Mouse (Mus musculus) ES-E14 (cell line): ENCODE measurements at regions not wholly inside any gene's neighbourhood (a gene's known extent, or its start where the extent isn't known, plus 50 kb on each side); places are given as distances from the start of the nearest gene placed in this dataset.

Experiments
- DNase-seq: peaks from one replicate; pipeline ENCODE4 v3.0.0-alpha.2; 2013; ENCODE audit warnings: low read depth, low spot score
- H3K27ac ChIP-seq: 2 replicates; pipeline ENCODE4 v1.5.1; 2012; ENCODE audit warnings: low read depth, mild to moderate bottlenecking, low read length, moderate library complexity, mixed read lengths; ENCODE audit not compliant: poor library complexity, insufficient read depth, severe bottlenecking
- H3K36me3 ChIP-seq: 2 replicates; pipeline ENCODE4 v1.6.1; 2012; ENCODE audit warnings: mild to moderate bottlenecking, low read length, moderate library complexity, mixed read lengths; ENCODE audit not compliant: control insufficient read depth, poor library complexity, insufficient read depth, severe bottlenecking
- H3K4me1 ChIP-seq, 2 experiments: fragments of 150-350 bp in 1 of 2; sonication (generic) in 1 of 2; 2 replicates each; pipeline ENCODE4 v1.6.1; 2012; ENCODE audit warnings: low read length in 2 of 2, mild to moderate bottlenecking in 1 of 2, mixed read lengths in 1 of 2; ENCODE audit not compliant: control insufficient read depth in 2 of 2, insufficient read depth in 2 of 2, poor library complexity in 1 of 2
- H3K4me3 ChIP-seq, 2 experiments: fragments of 150-350 bp in 1 of 2; sonication (generic) in 1 of 2; 2 replicates each; pipeline ENCODE4 v1.5.1; 2012; ENCODE audit warnings: low read length in 2 of 2, low read depth in 1 of 2, mild to moderate bottlenecking in 1 of 2, mixed read lengths in 1 of 2; ENCODE audit not compliant: insufficient read depth in 1 of 2, poor library complexity in 1 of 2, severe bottlenecking in 1 of 2
- H3K9ac ChIP-seq: 2 replicates; pipeline ENCODE4 v1.6.1; 2012; ENCODE audit warnings: low read depth, mild to moderate bottlenecking, low read length, mixed read lengths; ENCODE audit not compliant: poor library complexity, insufficient read depth, severe bottlenecking
- H3K9me3 ChIP-seq: fragments of 150-350 bp; sonication (generic); 2 replicates; pipeline ENCODE4 v1.6.1; 2012; ENCODE audit warnings: low read depth, mild to moderate bottlenecking, low read length; ENCODE audit not compliant: control insufficient read depth, insufficient read depth
- CHD2 ChIP-seq: IDR thresholded peaks from 2 replicates; pipeline ENCODE4 v1.6.1; 2014; ENCODE audit warnings: mild to moderate bottlenecking, low read depth, low read length, inconsistent platforms
- HCFC1 ChIP-seq: IDR thresholded peaks from 2 replicates; pipeline ENCODE4 v1.6.1; 2012; ENCODE audit warnings: low read length, inconsistent platforms, borderline replicate concordance; ENCODE audit not compliant: insufficient read depth
- MAFK ChIP-seq: IDR thresholded peaks from 2 replicates; pipeline ENCODE4 v1.6.1; 2014; ENCODE audit warnings: mild to moderate bottlenecking, low read depth, low read length, inconsistent platforms; ENCODE audit not compliant: insufficient read depth
- ZC3H11A ChIP-seq: IDR thresholded peaks from 2 replicates; pipeline ENCODE4 v1.6.1; 2012; ENCODE audit warnings: low read depth, mild to moderate bottlenecking, inconsistent platforms, low read length, borderline replicate concordance
- ZNF384 ChIP-seq: IDR thresholded peaks from 2 replicates; pipeline ENCODE4 v1.6.1; 2012; ENCODE audit warnings: low read depth, low read length, inconsistent platforms
- in situ Hi-C, 2 experiments: fragments of 600-800 bp; cut with MboI; formaldehyde crosslinking; loops; one replicate each; pipeline ENCODE4 v1.15.1; 2025; ENCODE audit warnings: low sequenced_read_pairs in 2 of 2, inconsistent platforms in 1 of 2; ENCODE audit not compliant: unreplicated experiment in 2 of 2

DNA sequence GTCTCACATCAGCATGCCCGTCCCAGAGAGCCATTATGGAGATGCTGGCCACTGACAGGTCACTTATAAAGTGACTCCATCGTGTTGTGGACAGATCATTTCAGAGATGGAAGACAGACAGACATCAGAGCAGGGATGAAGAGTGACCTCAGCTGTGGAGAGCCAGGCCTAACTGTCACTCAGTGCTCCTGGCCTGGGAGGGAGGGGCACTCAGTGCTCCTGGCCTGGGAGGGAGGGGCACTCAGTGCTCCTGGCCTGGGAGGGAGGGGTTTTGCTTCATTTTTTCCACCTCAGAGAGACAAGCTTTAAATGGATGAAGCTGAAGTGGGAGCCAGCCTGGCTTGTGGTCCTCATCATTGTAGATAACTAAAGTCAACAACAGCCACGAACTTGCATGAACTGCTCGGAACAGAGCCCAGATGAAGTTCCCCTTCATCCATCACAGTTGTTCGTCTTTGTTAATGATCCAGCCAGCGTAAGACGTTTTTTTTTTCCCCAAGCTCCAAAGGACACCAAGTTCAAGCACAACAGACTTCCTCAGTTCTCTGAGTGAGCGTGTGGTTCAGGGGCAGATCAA lies 96.7 kb upstream of the S1pr3 start:
- Histone ChIP-seq H3K36me3 (no peaks in the 10 kb centered on the region), H3K4me1 (0 out of 4 replicates have a peak, but pooled peaks cover 0 to 2% of the 10 kb centered on the region in 2 experiments), H3K4me3 (no peak overlapping the region), H3K9ac (no peak overlapping the region), H3K27ac (no peak overlapping the region), H3K9me3 (no peaks in the 10 kb centered on the region)
- DNase-seq, result no peak
- in situ Hi-C loops, result no loop called here
- TF ChIP-seq HCFC1, result no peak
- no peak for TF ChIP-seq MAFK

DNA sequence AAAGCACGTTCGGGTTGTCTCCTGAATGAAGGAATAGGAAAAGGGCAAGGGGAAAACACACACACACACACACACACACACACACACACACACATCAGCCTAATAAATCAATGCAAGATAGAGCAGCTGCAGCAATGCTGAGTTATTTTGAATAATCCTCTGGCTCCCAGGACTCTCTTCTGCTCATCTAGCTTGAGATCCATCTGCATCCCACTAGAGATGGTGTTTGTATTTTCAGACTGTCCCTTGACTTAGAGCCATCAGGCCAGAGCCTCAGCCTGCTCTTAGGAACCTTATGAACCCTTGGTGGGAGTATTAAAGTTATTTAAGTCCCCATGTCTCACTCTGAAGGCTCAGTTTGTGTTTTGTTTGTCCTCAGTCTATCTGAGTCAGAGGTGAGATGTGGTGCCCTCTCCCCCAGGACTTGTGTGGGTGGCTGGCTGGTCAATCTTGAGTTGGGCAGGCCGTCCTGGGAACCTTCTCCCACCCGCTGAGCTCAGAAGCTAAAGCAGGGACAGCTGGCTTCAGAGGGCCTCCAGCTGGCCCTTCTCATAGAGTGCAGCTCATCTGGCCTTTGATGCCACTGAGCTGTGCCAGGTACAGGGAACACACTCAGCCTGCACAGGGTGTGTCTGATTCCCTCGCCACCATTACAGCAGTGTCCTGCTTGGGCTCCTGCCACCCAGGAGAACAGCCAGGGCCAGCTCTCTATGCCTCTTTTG lies 95.1 kb upstream of the S1pr3 start:
- no peak overlapping the region for H3K4me3 ChIP-seq
- TF ChIP-seq ZC3H11A (no peak), HCFC1 (no peak), MAFK (no peak), ZNF384 (no peak), CHD2 (no peak)
- H3K9me3 ChIP-seq, result no peaks in the 10 kb centered on the region
- no peak overlapping the region for H3K9ac ChIP-seq
- no peaks in the 10 kb centered on the region for H3K36me3 ChIP-seq
- no peak overlapping the region for H3K27ac ChIP-seq
- in situ Hi-C loops, result no loop called here
- no peak for DNase-seq
- 0 out of 4 replicates have a peak, but pooled peaks cover 0 to 2% of the 10 kb centered on the region in 2 experiments for H3K4me1 ChIP-seq

DNA sequence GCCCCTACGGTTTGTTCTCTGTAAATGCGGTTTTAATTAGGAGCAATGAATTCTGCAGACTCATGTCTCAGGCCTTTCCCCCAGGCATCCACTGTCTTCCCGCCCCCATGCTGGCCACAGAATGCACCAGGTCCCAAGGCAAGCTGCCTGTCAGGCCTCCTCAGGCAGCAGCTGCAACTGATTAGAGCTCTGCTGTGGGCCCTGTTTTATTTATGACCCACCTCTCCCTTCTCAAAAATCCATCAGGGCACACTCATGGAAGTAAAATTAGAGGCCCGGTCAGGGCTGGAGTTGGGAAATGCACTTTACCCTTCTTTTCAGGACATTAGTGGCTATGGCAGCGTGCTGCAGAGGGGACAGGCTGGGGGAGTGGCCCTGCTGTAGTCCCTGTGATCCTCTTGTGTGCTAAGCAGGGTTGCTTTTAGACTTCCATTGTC lies 93.9 kb upstream of the S1pr3 start:
- 0 out of 4 replicates have a peak, but pooled peaks cover 0 to 2% of the 10 kb centered on the region in 2 experiments for H3K4me1 ChIP-seq
- DNase-seq, result no peak
- H3K4me3 ChIP-seq, result no peak overlapping the region
- in situ Hi-C loops, result no loop called here
- H3K27ac ChIP-seq, result no peak overlapping the region
- H3K9me3 ChIP-seq, result no peaks in the 10 kb centered on the region
- H3K9ac ChIP-seq, result no peak overlapping the region
- TF ChIP-seq MAFK (0 out of 2 replicates have a peak, but pooled peaks have one; percentile 25), ZC3H11A (no peak)
- H3K36me3 ChIP-seq, result no peaks in the 10 kb centered on the region

DNA sequence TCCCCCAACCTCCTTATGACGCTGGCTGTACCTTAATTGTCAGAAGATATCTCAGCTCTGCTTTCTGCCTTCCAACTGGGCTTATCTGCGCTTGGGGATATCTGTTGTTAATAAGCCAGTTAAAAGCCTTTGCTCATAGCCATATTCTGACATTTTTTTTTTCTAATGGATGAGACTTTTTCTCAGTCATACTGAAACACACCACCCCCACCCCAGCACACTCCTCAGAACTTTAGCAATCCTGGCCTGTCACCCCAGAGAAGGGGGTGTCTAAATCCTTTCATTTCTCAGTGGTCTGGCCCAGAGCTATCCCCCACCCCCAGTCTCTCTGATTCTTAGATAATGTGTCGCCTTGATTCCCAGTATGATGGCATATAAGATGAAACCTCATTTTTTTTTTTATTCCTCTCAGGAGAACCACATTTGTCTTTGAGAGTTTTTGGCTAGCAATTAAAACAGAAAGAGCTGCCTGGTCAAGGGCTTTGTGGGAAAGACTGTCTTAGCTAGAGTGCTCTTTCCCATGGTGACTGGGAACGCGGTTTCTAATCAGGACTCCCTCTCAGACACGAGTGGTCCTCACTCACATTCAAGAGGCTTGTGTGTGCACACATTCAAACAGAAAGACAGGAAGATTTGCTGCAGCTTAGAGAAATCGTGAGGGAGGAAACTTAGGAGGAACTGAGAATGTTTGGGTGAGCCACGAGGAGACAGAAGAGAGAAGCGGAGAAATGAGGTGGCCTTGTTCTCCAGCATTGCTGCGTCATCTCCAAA lies 93.2 kb upstream of the S1pr3 start:
- H3K4me3 ChIP-seq, result no peak overlapping the region
- H3K36me3 ChIP-seq, result no peaks in the 10 kb centered on the region
- H3K9me3 ChIP-seq, result no peaks in the 10 kb centered on the region
- H3K9ac ChIP-seq, result no peak overlapping the region
- no peak for DNase-seq
- no peak overlapping the region for H3K27ac ChIP-seq
- in situ Hi-C loops, result no loop called here
- TF ChIP-seq CHD2, result no peak
- no peak for TF ChIP-seq HCFC1
- no peak for TF ChIP-seq ZNF384
- no peak for TF ChIP-seq MAFK
- TF ChIP-seq ZC3H11A, result no peak
- 0 out of 4 replicates have a peak, but pooled peaks cover 0 to 2% of the 10 kb centered on the region in 2 experiments for H3K4me1 ChIP-seq

DNA sequence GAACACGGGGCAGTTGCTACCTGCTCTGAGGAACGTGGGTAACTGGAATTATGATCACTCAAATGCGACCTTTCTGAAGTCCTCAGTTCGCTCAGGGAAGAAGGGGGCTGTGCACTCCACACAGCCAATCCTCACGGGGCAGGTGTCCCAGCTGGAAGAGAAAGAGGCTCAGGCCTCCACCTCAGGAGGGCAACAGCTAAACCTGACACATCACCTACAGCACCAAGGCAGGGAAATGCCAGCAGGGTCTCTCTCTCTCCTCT lies 92.7 kb upstream of the S1pr3 start:
- H3K4me1 ChIP-seq, result 0 out of 4 replicates have a peak, but pooled peaks cover 0 to 2% of the 10 kb centered on the region in 2 experiments
- no peak for DNase-seq
- in situ Hi-C loops, result no loop called here
- no peak for TF ChIP-seq HCFC1
- TF ChIP-seq CHD2, result no peak
- no peak for TF ChIP-seq ZNF384
- no peak for TF ChIP-seq MAFK
- TF ChIP-seq ZC3H11A, result no peak
- H3K4me3 ChIP-seq, result no peak overlapping the region
- no peaks in the 10 kb centered on the region for H3K9me3 ChIP-seq
- H3K9ac ChIP-seq, result no peak overlapping the region
- no peak overlapping the region for H3K27ac ChIP-seq
- H3K36me3 ChIP-seq, result no peaks in the 10 kb centered on the region
